Mouse (Mus musculus): ENCODE data around the gene Rbm15b. TPM values are rescaled to one million over a fixed set of nuclear protein-coding genes. Genes with fewer than 3 reads are reported as not detected.

Gene Rbm15b
- 10 to 100 TPM; 50.1 to 61.8 TPM for total RNA-seq (2021)

GRCm38 (mm10) chr9:106886828-106887702 lies at the start of gene Rbm15b:
Gene Rbm15b, minus strand, starts transcription at chr9:106887428.
- intact Hi-C loops (cut with DNase I): loop anchor here (5.0 kb wide), 2 partner anchors 205 to 405 kb away; no protein-coding TSS in a partner anchor
- DNase-seq (ENCODE audit: low spot score in 2 of 2): peak; percentile 98

- peak in 1 of 2 experiments; percentile 27 for DNase-seq (ENCODE audit: low spot score in 2 of 2)
- intact Hi-C loops (cut with DNase I): no loop called here
Observed at GRCm38 (mm10) chr9:106934998-106935397, 47.8 kb upstream of the Rbm15b start.

GRCm38 (mm10) chr9:106914878-106915277 lies 27.6 kb upstream of the Rbm15b start:
- no peak for DNase-seq (ENCODE audit: low spot score in 2 of 2)
- intact Hi-C loops (cut with DNase I): no loop called here

DNA sequence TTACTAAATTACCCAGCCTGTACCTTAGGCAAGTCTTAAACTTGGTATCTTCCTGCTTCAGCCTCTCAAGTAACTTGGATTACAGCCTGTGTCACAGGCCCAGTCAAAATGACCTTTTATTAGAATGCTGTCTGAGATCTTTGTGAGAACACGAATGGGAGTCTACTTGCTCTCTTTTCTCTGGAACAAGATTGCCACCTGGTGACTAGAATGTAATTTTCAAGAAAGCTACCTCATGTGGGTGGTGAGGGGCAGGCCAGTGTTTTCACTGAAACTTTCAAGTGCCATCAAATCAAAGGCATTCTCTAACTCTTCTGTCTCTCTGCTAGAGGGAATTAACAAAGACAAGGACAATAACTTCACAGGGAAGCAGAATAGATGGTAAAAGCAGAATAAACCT lies 26.5 kb upstream of the Rbm15b start:
- intact Hi-C loops (cut with DNase I): no loop called here
- DNase-seq (ENCODE audit: low spot score in 2 of 2): no peak

DNA sequence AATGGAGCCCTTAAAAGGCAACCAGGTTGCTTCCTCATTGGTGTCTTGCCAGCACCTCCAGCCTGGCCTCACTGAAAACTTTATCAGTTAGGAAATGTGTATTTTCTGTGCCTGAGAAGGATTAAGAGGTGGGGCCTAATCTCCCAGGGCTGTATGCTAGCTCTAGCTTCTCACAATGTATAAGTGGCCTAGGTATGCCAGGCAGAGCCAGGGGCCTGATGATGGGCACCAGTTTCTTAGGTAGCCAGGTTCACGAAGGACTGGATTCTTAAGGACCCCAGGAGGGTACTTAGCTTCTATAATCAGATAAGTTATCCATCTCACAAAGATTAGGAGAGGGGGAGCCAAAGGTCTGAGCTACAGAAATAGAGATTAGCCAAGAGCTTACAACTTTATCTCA lies 24.4 kb upstream of the Rbm15b start:
- DNase-seq (ENCODE audit: low spot score in 2 of 2): no peak
- intact Hi-C loops (cut with DNase I): no loop called here

- intact Hi-C loops (cut with DNase I): no loop called here
- DNase-seq (ENCODE audit: low spot score in 2 of 2): no peak
Observed at GRCm38 (mm10) chr9:106908715-106909114, 21.5 kb upstream of the Rbm15b start.

GRCm38 (mm10) chr9:106908174-106908573 lies 20.9 kb upstream of the Rbm15b start:
- intact Hi-C loops (cut with DNase I): no loop called here
- no peak for DNase-seq (ENCODE audit: low spot score in 2 of 2)

DNA sequence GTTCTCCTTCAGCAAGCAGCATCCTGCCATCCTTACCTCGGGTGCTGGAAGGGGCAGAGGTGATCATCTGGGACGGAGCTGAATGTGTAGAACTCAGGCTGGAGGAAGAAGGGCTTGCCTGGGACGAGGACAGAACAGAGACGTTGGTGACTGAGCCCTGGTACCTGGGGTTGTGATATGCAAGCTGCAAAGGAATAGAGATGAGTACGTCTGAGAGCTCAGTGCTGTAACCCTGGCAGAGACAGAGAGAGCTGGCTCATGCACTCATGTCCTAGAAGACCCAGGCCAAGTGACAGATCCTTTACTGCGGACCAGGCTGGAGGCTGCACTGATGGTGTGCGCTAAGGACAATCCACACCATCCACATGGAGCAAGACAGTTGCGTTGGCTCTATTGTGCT lies 19.4 kb upstream of the Rbm15b start:
- no peak for DNase-seq (ENCODE audit: low spot score in 2 of 2)
- intact Hi-C loops (cut with DNase I): no loop called here

DNA sequence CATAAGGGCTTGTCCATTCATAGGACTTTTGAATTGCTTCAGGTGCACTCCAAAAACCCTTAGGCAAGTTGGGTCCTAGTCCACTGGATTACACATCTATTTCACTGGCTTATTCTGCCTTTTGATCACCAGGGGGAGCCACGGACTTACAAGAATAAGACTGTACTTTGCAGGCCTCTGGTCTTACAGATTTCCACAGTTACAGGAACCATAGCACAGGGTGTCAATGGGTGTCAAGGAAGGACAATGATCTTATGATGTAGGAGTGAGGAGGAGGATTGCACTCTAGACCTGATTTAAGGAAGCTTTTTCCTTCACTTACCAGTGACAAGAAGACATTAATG lies 16.5 kb upstream of the Rbm15b start:
- intact Hi-C loops (cut with DNase I): loop anchor here (5.0 kb wide), 1 partner anchor 389 kb away; no protein-coding TSS in a partner anchor
- DNase-seq (ENCODE audit: low spot score in 2 of 2): peak in 1 of 2 experiments; percentile 3

GRCm38 (mm10) chr9:106903099-106903790 lies 16.0 kb upstream of the Rbm15b start:
- intact Hi-C loops (cut with DNase I): loop anchor here (5.0 kb wide), 1 partner anchor 389 kb away; no protein-coding TSS in a partner anchor
- no peak for DNase-seq (ENCODE audit: low spot score in 2 of 2)

DNA sequence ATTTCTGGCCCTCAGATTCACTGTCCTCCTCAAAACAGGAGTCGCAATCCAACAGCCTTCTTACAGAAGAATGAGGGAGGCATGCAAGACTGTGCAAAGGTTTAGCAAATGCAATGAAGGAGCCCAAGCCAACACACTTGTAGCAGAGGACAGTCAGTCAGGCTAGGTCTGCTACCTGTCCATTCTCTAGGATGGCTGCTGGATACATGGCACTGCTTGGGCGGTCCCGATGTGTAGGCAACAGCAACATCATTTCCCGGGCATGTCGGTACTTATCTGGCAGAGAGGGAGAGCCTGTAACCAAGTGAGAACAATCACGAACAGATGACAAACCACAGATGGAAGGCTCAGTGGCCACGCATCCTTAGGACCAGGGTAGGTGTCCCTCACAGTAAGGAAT lies 14.4 kb upstream of the Rbm15b start:
- DNase-seq (ENCODE audit: low spot score in 2 of 2): no peak
- intact Hi-C loops (cut with DNase I): loop anchor here (5.0 kb wide), 1 partner anchor 391 kb away; no protein-coding TSS in a partner anchor

- DNase-seq (ENCODE audit: low spot score in 2 of 2): no peak
- intact Hi-C loops (cut with DNase I): no loop called here
Observed at GRCm38 (mm10) chr9:106898901-106899300, 11.7 kb upstream of the Rbm15b start.

- intact Hi-C loops (cut with DNase I): no loop called here
- no peak for DNase-seq (ENCODE audit: low spot score in 2 of 2)
Observed at GRCm38 (mm10) chr9:106893327-106893726, 6.1 kb upstream of the Rbm15b start.

GRCm38 (mm10) chr9:106892552-106892875 lies 5.3 kb upstream of the Rbm15b start:
- DNase-seq (ENCODE audit: low spot score in 2 of 2): no peak
- intact Hi-C loops (cut with DNase I): no loop called here

DNA sequence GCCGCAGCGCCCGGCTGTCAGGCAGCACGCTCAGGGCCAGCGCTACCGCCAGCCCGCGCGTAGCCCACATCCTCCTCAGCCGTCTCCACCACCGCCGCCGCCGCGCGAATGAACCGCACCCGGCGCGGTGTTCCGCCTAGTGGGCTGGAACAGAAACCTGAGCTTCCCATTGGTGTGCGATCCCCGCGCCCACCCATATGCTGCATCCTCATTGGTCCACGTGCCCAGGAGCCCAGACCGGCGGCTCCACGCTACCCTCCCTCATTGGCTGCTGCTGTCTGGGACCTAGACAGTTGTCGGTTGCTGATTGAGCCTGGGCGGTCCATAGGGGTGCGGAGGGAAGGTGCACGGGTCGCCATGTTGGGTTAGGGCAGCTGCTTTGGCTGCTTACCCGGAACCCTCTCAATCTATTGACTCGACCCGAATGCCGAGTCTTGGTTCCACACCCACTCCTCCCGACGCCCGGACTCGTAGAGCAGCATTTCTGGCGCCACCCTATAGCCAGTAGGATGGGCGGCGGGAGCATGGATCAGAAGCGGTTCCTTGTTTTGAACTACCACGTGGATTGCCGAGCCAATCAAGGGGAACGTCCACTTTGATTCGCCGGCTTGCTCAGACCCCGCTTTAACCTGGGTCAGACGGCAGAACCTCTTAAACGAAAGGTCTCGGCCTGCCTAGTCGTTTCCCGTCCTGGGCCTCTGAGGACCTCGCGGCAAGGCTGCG lies 4.8 kb upstream of the Rbm15b start, which contains the start of gene Manf:
Gene Manf, minus strand, starts transcription at position 151 of the 723 bp plus-strand sequence.
- peak; percentile 98 to 99 for DNase-seq (ENCODE audit: low spot score in 2 of 2)
- intact Hi-C loops (cut with DNase I): no loop called here

- intact Hi-C loops (cut with DNase I): no loop called here
- DNase-seq (ENCODE audit: low spot score in 2 of 2): no peak
Observed at GRCm38 (mm10) chr9:106891341-106891741, 4.1 kb upstream of the Rbm15b start.

DNA sequence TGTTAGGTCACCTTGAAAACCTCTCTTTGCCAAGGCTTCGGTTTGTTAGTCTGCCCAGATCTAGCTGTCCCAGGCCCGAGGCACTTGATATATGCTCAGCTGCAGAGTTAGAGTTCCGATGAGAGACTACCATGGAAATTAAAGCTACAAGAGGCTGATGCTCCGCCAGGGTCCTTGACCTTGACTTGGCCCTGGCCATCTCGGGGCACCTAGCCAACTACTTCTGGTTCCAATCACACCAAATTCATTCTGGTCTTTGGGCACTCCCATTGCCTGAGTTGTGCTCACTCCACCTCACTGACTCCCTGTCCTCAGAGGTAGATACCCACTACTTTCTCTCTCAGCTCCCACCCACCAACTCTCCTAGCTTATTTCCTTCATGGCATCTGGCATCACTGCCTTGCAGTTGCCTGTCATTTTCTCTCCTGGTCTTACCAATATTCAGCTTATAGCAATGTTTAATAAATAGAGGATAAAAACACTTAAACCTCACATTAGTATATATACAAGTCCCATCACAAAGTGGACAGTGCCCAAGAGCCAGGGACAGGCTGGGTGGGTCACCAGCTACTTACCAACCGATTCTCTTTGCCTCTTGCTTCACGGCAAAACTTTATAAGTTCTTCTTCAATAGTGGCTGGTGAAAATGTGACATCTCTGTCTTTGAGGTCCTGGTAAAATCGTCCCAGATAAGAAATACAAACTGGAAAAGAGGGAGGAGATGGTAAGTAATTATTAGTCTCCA lies 3.4 kb upstream of the Rbm15b start:
- intact Hi-C loops (cut with DNase I): no loop called here
- no peak for DNase-seq (ENCODE audit: low spot score in 2 of 2)

DNA sequence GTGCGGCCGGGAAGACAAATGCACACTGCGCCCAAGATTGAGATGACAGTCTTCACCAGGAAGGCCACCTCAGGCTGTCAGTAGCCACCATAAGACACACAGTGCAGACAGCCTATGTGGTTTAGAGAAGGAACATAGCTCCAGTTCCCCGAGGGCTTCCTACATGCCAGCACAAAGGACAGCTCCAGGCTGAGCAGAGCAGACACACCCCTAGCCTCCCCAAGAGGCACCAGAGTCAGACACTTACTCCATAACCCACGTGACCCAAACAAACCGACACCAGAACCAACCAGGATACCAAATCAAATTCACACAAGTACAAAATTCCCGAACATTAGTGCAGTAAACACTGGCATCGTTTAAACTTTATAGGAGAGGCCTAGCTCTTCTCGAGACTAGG lies 2.1 kb upstream of the Rbm15b start:
- intact Hi-C loops (cut with DNase I): loop anchor here (5.0 kb wide), 2 partner anchors 207 to 403 kb away; no protein-coding TSS in a partner anchor
- DNase-seq (ENCODE audit: low spot score in 2 of 2): no peak

DNA sequence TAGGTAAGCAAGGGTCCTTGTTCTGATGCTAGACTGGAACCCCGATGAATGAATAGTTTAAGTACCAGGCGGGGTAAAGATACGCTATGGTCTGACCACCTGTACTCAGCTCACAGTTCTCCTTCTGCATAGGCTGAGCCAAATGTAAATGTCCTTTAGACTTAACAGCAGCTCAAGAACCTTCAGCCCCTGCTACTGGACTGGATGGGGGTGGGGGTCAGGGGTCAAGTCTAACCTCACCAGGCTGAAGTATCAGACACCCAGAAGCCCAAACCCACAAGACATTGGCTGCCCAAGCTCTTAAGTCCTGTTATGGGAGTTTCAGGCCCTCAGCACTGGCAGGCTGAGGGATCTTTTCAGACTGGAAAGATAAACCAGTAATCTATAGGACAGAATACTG lies 1.1 kb upstream of the Rbm15b start:
- intact Hi-C loops (cut with DNase I): loop anchor here (5.0 kb wide), 2 partner anchors 206 to 404 kb away; no protein-coding TSS in a partner anchor
- no peak for DNase-seq (ENCODE audit: low spot score in 2 of 2)

All from left cerebral cortex, postnatal 36 days (tissue).